Mouse (Mus musculus) liver, embryonic 14.5 days (tissue): ENCODE data around the gene Phf13. TPM values are rescaled to one million over a fixed set of nuclear protein-coding genes. Genes with fewer than 3 reads are reported as not detected.
A peak's percentile ranks its signal among the peaks of the same experiment; 100 is the strongest.

ENCODE experiments used
- ATAC-seq: fragments of 200-750 bp; cut with Nextera tagmentation; 2 replicates; pipeline ENCODE4 v1.8.0; 2017; ENCODE audit warnings: moderate number of reproducible peaks, mild to moderate bottlenecking, moderate library complexity; ENCODE audit not compliant: insufficient read depth
- DNase-seq, 3 experiments: peaks; one replicate each; pipeline ENCODE4 v3.0.0-alpha.2; 2012 to 2013; ENCODE audit warnings: low read depth in 3 of 3, low spot score in 3 of 3
- H3K27ac ChIP-seq: fragments of 300-500 bp; sonication (generic); 2 replicates; pipeline ENCODE4 v1.5.1; 2014; ENCODE audit warnings: moderate library complexity, mild to moderate bottlenecking, control low read depth, inconsistent platforms
- H3K27me3 ChIP-seq: fragments of 300-500 bp; sonication (generic); 2 replicates; pipeline ENCODE4 v1.6.1; 2014; ENCODE audit warnings: mild to moderate bottlenecking, low read length, moderate library complexity; ENCODE audit not compliant: control insufficient read depth, insufficient read depth
- H3K36me3 ChIP-seq: fragments of 300-500 bp; sonication (generic); replicated peaks from 2 replicates; pipeline ENCODE4 v1.6.1; 2014; ENCODE audit warnings: low read depth; ENCODE audit not compliant: control insufficient read depth, insufficient read depth
- H3K4me1 ChIP-seq, 2 experiments: fragments of 200-500 bp in 1 of 2; fragments of 300-500 bp in 1 of 2; sonication (generic) in 1 of 2; replicated peaks; 2 replicates each; pipeline ENCODE4 v1.6.1; 2012 to 2014; ENCODE audit warnings: antibody characterized with exemption in 1 of 2, inconsistent platforms in 1 of 2, low read length in 1 of 2; ENCODE audit not compliant: control insufficient read depth in 2 of 2, insufficient read depth in 2 of 2
- H3K4me2 ChIP-seq: fragments of 300-500 bp; sonication (generic); 2 replicates; pipeline ENCODE4 v1.6.1; 2014; ENCODE audit warnings: low read depth, mild to moderate bottlenecking, control low read depth, moderate library complexity
- H3K4me3 ChIP-seq, 2 experiments: fragments of 200-500 bp in 1 of 2; fragments of 300-500 bp in 1 of 2; sonication (generic) in 1 of 2; 2 replicates each; pipeline ENCODE4 v1.5.1; 2012 to 2014; ENCODE audit warnings: low read depth in 2 of 2, low read length in 2 of 2, mild to moderate bottlenecking in 2 of 2, control low read depth in 1 of 2, inconsistent platforms in 1 of 2, moderate library complexity in 1 of 2; ENCODE audit not compliant: insufficient read depth in 1 of 2
- H3K9ac ChIP-seq: fragments of 300-500 bp; sonication (generic); replicated peaks from 2 replicates; pipeline ENCODE4 v1.6.1; 2014; ENCODE audit warnings: mild to moderate bottlenecking, control low read depth, moderate library complexity
- H3K9me3 ChIP-seq: fragments of 300-500 bp; sonication (generic); 2 replicates; pipeline ENCODE4 v1.6.1; 2016; ENCODE audit warnings: low read length, mixed read lengths; ENCODE audit not compliant: control insufficient read depth
- CTCF ChIP-seq: IDR thresholded peaks from 2 replicates; pipeline ENCODE4 v1.5.1; 2016; ENCODE audit warnings: antibody characterized with exemption, low read depth, control low read depth
- EP300 ChIP-seq: IDR thresholded peaks from 2 replicates; pipeline ENCODE4 v1.6.1; 2016; ENCODE audit warnings: antibody characterized with exemption, low read depth
- WGBS: fragments of 180-500 bp; shearing (Covaris S2); extraction: QIAGEN DNeasy Blood & Tissue Kit; methylation state at CpG from one replicate; pipeline ENCODE4 v1.1.7; 2014; ENCODE audit not compliant: insufficient replicate concordance; 5-methylcytosine and 5-hydroxymethylcytosine counted together
- polyA plus RNA-seq, 2 experiments: library from polyadenylated mRNA; depleted of rRNA in 1 of 2; stranded (reverse) in 1 of 2; unstranded in 1 of 2; fragments of >200 nt; fragmentation: Nextera tagmentation in 1 of 2; extraction: Ambion mirVana in 1 of 2; gene quantifications; 2 replicates each; pipeline versions ENCODE4 v1.2.1 to v1.2.3; 2012 to 2014

The Phf13 gene
- polyA plus RNA-seq, 2 experiments, result 2.9 to 3.7 TPM

DNA sequence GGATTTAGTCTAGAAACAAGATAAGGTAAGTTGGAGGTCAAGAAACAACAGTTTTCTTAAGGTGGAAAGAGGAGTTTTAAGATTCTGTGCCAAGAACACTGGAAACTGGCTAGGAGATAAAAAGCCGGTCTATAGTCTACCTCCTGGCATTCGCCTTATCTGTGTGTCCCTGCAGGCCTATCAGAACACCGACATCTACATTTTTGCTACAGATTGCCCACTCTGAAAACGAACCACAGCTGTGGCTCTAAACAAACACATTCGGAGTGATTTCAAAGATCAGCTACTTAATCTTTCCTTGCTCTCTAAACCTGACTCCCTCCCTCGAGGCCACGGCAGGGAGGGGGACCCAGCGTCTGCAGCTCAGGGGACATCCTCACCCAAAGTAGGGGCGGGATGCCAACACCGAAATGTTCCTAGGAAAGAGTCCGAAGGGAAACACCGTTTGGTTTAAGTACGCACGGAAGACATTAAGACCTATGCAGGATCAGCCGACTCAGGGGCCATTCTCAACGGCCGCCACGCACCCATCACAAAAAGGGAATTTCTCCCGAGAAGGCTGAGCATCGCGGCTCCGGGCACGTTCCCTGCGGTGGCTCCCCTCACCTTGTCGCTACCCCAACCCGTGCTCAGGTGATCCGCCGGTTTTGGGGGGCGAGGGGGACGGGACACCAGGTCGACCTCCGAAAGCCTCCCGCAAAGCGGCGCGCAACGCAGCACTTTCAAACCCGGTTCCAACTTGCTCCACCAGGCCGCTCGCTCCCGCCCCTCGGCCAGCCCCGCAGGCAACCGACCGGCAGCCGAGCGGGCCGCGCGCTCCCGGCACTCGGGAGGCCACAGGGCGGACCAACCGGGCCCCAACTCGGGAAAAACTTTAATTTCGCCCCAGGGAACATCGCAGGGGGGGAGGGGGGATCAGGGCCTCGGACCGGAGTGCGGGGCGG, 1.6 kb downstream of the Phf13 start:
- Histone ChIP-seq H3K9me3 (no peaks in the 10 kb centered on the region), H3K36me3 (peaks cover 11% of the 10 kb centered on the region; the same call in 1 of the 2 replicates), H3K4me2 (peak overlapping the region; percentile 99), H3K4me1 (peaks cover 14 to 19% of the 10 kb centered on the region in 2 experiments), H3K27ac (no peak overlapping the region), H3K9ac (peak overlapping the region; percentile 92), H3K27me3 (peaks cover 14% of the 10 kb centered on the region), H3K4me3 (peak overlapping the region; percentile 76 to 81)
- DNase-seq (peak in 2 of 3 experiments; percentile 45 to 55), ATAC-seq (no peak)
- whole genome bisulfite sequencing, result 3% methylated on average over 61 of the region's 61 CpGs
- TF ChIP-seq EP300, result peak; percentile 64
- no peak for TF ChIP-seq CTCF

DNA sequence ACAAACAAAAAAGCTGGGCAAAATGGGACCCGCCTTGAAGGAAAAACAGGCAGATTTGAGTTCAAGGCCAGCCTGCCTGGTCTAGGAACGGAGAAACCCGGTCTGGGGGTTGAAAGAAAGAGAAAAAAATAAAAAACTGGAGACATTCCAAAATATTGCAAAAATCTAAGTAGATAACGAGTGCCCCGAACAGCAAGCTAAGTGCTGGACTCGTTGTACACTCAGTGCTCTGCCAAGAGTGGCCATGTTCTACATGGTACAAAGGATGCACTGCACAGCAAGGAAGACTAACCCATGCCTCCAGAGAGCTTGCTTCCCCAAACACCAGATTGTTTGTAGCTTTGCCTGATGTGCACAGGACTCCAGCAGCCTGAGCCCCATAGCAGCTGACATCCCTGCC, 3.0 kb downstream of the Phf13 start:
- ATAC-seq (no peak), DNase-seq (no peak)
- peaks cover 11% of the 10 kb centered on the region; the same call in 1 of the 2 replicates for H3K36me3 ChIP-seq
- H3K9me3 ChIP-seq, result no peaks in the 10 kb centered on the region
- 80% methylated on average over 6 of the region's 6 CpGs for WGBS
- H3K4me1 ChIP-seq, result peaks cover 20 to 27% of the 10 kb centered on the region in 2 experiments
- H3K9ac ChIP-seq, result no peak overlapping the region
- H3K4me2 ChIP-seq, result no peak overlapping the region
- no peak overlapping the region for H3K27ac ChIP-seq
- no peak overlapping the region for H3K4me3 ChIP-seq
- H3K27me3 ChIP-seq, result peaks cover 14% of the 10 kb centered on the region
- TF ChIP-seq CTCF, result no peak

DNA sequence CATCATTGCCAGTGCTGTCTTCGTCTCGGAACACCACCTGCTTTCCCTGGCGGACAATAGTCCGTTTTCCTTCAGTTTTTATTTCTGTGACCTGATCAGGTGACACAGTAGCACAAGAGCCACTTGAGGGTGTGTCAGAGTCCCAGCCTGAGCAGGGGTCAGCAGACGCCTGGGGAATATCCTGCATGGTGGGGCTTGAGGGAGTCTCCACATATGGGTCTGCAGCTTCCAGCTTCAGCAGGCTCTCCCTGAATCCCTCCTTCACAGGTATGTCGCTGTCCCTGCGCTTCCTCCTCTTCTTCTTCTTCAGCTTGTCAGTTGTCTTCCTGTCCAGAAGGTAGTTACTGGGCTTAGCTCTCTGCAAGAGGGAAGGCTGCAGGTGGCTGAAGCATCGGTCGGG, 4.0 kb downstream of the Phf13 start:
- no peak for ATAC-seq

DNA sequence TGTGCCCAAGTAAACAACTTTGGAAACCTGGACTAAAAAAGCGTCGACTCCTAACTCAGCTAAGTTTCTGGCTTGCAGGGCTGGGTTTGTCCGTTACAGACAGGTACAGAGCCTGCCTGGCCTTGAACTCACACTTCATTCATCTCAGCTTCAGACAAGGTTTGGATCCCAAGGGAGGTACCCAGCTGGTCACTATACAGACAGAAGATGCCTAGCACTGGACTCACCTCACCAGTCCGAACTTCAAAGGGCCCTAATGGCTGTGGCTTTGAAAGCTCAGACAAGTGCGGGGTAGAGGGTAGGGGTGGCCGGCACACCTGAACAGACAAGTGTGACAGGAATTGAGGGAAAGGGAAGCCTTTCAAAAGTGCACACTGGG, 7.0 kb downstream of the Phf13 start:
- Histone ChIP-seq H3K4me1 (peaks cover 12 to 15% of the 10 kb centered on the region in 2 experiments), H3K27me3 (peaks cover 5% of the 10 kb centered on the region; the same call in 1 of the 2 replicates), H3K9me3 (no peaks in the 10 kb centered on the region), H3K4me2 (peak overlapping the region; percentile 99), H3K27ac (no peak overlapping the region), H3K4me3 (peak overlapping the region; percentile 22 to 80), H3K36me3 (peaks cover 11% of the 10 kb centered on the region; the same call in 1 of the 2 replicates), H3K9ac (peak overlapping the region; percentile 84)
- TF ChIP-seq EP300 (no peak), CTCF (no peak)
- ATAC-seq (0 out of 2 replicates have a peak, but pooled peaks have one; percentile 6), DNase-seq (no peak)
- 44% methylated on average over 6 of the region's 6 CpGs for WGBS

More for the DNA sequence above, 4.0 kb downstream of the Phf13 start:
- Histone ChIP-seq H3K9me3 (no peaks in the 10 kb centered on the region), H3K27me3 (peaks cover 14% of the 10 kb centered on the region), H3K9ac (no peak overlapping the region), H3K4me2 (no peak overlapping the region), H3K36me3 (peaks cover 11% of the 10 kb centered on the region; the same call in 1 of the 2 replicates), H3K4me1 (peaks cover 17 to 23% of the 10 kb centered on the region in 2 experiments), H3K27ac (no peak overlapping the region), H3K4me3 (no peak overlapping the region)
- TF ChIP-seq CTCF (no peak), EP300 (no peak)
- no peak for DNase-seq
- 89% methylated on average over 9 of the region's 9 CpGs for WGBS
